Mouse (Mus musculus) lung, embryonic 15.5 days (tissue): ENCODE measurements around the gene Tm6sf2. TPM values are rescaled to one million over a fixed set of nuclear protein-coding genes. Genes with fewer than 3 reads are reported as not detected.
A peak's percentile ranks its signal among the peaks of the same experiment; 100 is the strongest.
"Not testable (repeated sequence)": the region's sequence is repeated elsewhere in the genome, so short reads cannot be mapped to it uniquely, and the experiment has no call there.

Experiments used
- ATAC-seq: fragments of 200-750 bp; cut with Nextera tagmentation; 2 replicates; pipeline ENCODE4 v1.8.0; 2017; ENCODE audit warnings: moderate number of reproducible peaks, borderline replicate concordance; ENCODE audit not compliant: low FRiP score, low TSS enrichment; ENCODE audit errors: extremely low read depth
- H3K27ac ChIP-seq: fragments of 300-500 bp; sonication (generic); 2 replicates; pipeline ENCODE4 v1.5.1; 2015; ENCODE audit warnings: moderate library complexity, mild to moderate bottlenecking, inconsistent platforms
- H3K27me3 ChIP-seq: fragments of 300-500 bp; sonication (generic); 2 replicates; pipeline ENCODE4 v1.6.1; 2015; ENCODE audit warnings: inconsistent platforms
- H3K36me3 ChIP-seq: fragments of 300-500 bp; sonication (generic); 2 replicates; pipeline ENCODE4 v1.6.1; 2015; ENCODE audit warnings: inconsistent platforms
- H3K4me1 ChIP-seq: fragments of 300-500 bp; sonication (generic); 2 replicates; pipeline ENCODE4 v1.6.1; 2015; ENCODE audit warnings: inconsistent platforms
- H3K4me2 ChIP-seq: fragments of 300-500 bp; sonication (generic); 2 replicates; pipeline ENCODE4 v1.6.1; 2015; ENCODE audit warnings: inconsistent platforms, mild to moderate bottlenecking, moderate library complexity
- H3K4me3 ChIP-seq: fragments of 300-500 bp; sonication (generic); 2 replicates; pipeline ENCODE4 v1.5.1; 2015; ENCODE audit warnings: mild to moderate bottlenecking, inconsistent platforms
- H3K9ac ChIP-seq: fragments of 300-500 bp; sonication (generic); 2 replicates; pipeline ENCODE4 v1.6.1; 2015; ENCODE audit warnings: inconsistent platforms
- H3K9me3 ChIP-seq: fragments of 300-500 bp; sonication (generic); 2 replicates; pipeline ENCODE4 v1.6.1; 2016; ENCODE audit warnings: inconsistent platforms
- WGBS: fragments of 180-500 bp; shearing (Covaris S2); methylation state at CpG from one replicate; pipeline ENCODE4 v1.1.7; 2015; 5-methylcytosine and 5-hydroxymethylcytosine counted together
- polyA plus RNA-seq: library from polyadenylated mRNA; unstranded; fragments of >200 nt; fragmentation: Nextera tagmentation; extraction: Ambion mirVana; gene quantifications from 2 replicates; pipeline ENCODE4 v1.2.1, GENCODE M21; 2015

Tm6sf2 gene
- polyA plus RNA-seq, result 0.54 TPM in 2 replicates

- Histone ChIP-seq H3K9me3 (no peaks in the 10 kb centered on the region), H3K4me3 (peak within 1 kb of the TSS; percentile 18), H3K9ac (no peak within 1 kb of the TSS), H3K4me2 (peak within 1 kb of the TSS; percentile 58), H3K4me1 (peaks cover 8% of the 10 kb centered on the region), H3K36me3 (peaks cover 18% of the 10 kb centered on the region; the same call in 1 of the 2 replicates), H3K27me3 (no peaks in the 10 kb centered on the region), H3K27ac (0 out of 2 replicates have a peak within 1 kb of the TSS, but pooled peaks have one; percentile 4)
- peak; percentile 69 for ATAC-seq
- WGBS, result 10% methylated on average over 20 of the region's 27 CpGs
These were observed at the start of gene Tm6sf2 for GRCm38 (mm10) chr8:70072441-70073069. Tm6sf2 (plus strand) TSS chr8:70072924.

- Histone ChIP-seq H3K4me3 (no peak overlapping the region), H3K4me1 (no peaks in the 10 kb centered on the region), H3K9ac (no peak overlapping the region), H3K36me3 (peaks cover 97% of the 10 kb centered on the region), H3K27ac (no peak overlapping the region), H3K4me2 (no peak overlapping the region), H3K9me3 (no peaks in the 10 kb centered on the region), H3K27me3 (no peaks in the 10 kb centered on the region)
- 87% methylated on average over 8 of the region's 8 CpGs for WGBS
- ATAC-seq, result no peak
These were observed 49.1 kb upstream of the Tm6sf2 start for GRCm38 (mm10) chr8:70023596-70023995.

GRCm38 (mm10) chr8:70026151-70026550 lies 46.6 kb upstream of the Tm6sf2 start:
- H3K27ac ChIP-seq, result no peak overlapping the region
- H3K27me3 ChIP-seq, result no peaks in the 10 kb centered on the region
- H3K4me1 ChIP-seq, result no peaks in the 10 kb centered on the region
- 89% methylated on average over 2 of the region's 2 CpGs for WGBS
- peaks cover 99% of the 10 kb centered on the region for H3K36me3 ChIP-seq
- no peak overlapping the region for H3K4me3 ChIP-seq
- H3K4me2 ChIP-seq, result no peak overlapping the region
- H3K9me3 ChIP-seq, result no peaks in the 10 kb centered on the region
- no peak overlapping the region for H3K9ac ChIP-seq
- ATAC-seq, result no peak

GRCm38 (mm10) chr8:70030255-70030654 lies 42.5 kb upstream of the Tm6sf2 start:
- Histone ChIP-seq H3K36me3 (peaks cover 63% of the 10 kb centered on the region), H3K4me3 (no peak overlapping the region), H3K27ac (no peak overlapping the region), H3K27me3 (no peaks in the 10 kb centered on the region), H3K4me1 (no peaks in the 10 kb centered on the region), H3K9ac (no peak overlapping the region), H3K9me3 (no peaks in the 10 kb centered on the region), H3K4me2 (no peak overlapping the region)
- 97% methylated on average over 1 of the region's 1 CpGs for WGBS
- no peak for ATAC-seq

GRCm38 (mm10) chr8:70037994-70038393 lies 34.7 kb upstream of the Tm6sf2 start:
- Histone ChIP-seq H3K27ac (no peak overlapping the region), H3K4me3 (no peak overlapping the region), H3K9me3 (no peaks in the 10 kb centered on the region), H3K36me3 (peaks cover 4% of the 10 kb centered on the region; the same call in 1 of the 2 replicates), H3K4me2 (no peak overlapping the region), H3K27me3 (no peaks in the 10 kb centered on the region), H3K4me1 (peaks cover 15% of the 10 kb centered on the region), H3K9ac (no peak overlapping the region)
- 89% methylated on average over 1 of the region's 1 CpGs for WGBS
- ATAC-seq, result no peak

GRCm38 (mm10) chr8:70041885-70042546 lies 30.7 kb upstream of the Tm6sf2 start:
- Histone ChIP-seq H3K27ac (0 out of 2 replicates have a peak overlapping the region, but pooled peaks have one; percentile 42), H3K4me1 (peaks cover 27% of the 10 kb centered on the region), H3K4me2 (peak overlapping the region; percentile 88), H3K9ac (peak overlapping the region; percentile 96), H3K27me3 (no peaks in the 10 kb centered on the region), H3K36me3 (peaks cover 4% of the 10 kb centered on the region; the same call in 1 of the 2 replicates), H3K4me3 (peak overlapping the region; percentile 99), H3K9me3 (no peaks in the 10 kb centered on the region)
- peak; percentile 13 for ATAC-seq
- 1% methylated on average over 47 of the region's 47 CpGs for WGBS

GRCm38 (mm10) chr8:70042583-70043455 lies 29.9 kb upstream of the Tm6sf2 start, which contains the start of the genes Mau2 and Sugp1:
Mau2 (minus strand) TSS chr8:70042734.
Sugp1 (plus strand) TSS chr8:70042813.
- under 1% methylated on average over 65 of the region's 65 CpGs for WGBS
- H3K27ac ChIP-seq, result peak within 1 kb of the TSS; percentile 68
- H3K27me3 ChIP-seq, result no peaks in the 10 kb centered on the region
- no peaks in the 10 kb centered on the region for H3K9me3 ChIP-seq
- H3K4me3 ChIP-seq, result peak within 1 kb of the TSS; percentile 99
- H3K4me1 ChIP-seq, result peaks cover 30% of the 10 kb centered on the region
- peaks cover 4% of the 10 kb centered on the region; the same call in 1 of the 2 replicates for H3K36me3 ChIP-seq
- peak within 1 kb of the TSS; percentile 88 for H3K4me2 ChIP-seq
- peak; percentile 96 for ATAC-seq
- H3K9ac ChIP-seq, result peak within 1 kb of the TSS; percentile 96

GRCm38 (mm10) chr8:70043996-70044395 lies 28.7 kb upstream of the Tm6sf2 start:
- Histone ChIP-seq H3K9me3 (no peaks in the 10 kb centered on the region), H3K4me1 (peaks cover 30% of the 10 kb centered on the region), H3K27ac (no peak overlapping the region), H3K4me2 (peak overlapping the region; percentile 88), H3K9ac (peak overlapping the region; percentile 96; the same call in 1 of the 2 replicates), H3K27me3 (no peaks in the 10 kb centered on the region), H3K36me3 (peaks cover 6% of the 10 kb centered on the region), H3K4me3 (peak overlapping the region; percentile 99)
- ATAC-seq, result no peak
- 87% methylated on average over 5 of the region's 5 CpGs for WGBS

- no peak for ATAC-seq
- Histone ChIP-seq H3K4me1 (peaks cover 7% of the 10 kb centered on the region; the same call in 1 of the 2 replicates), H3K27ac (no peak overlapping the region), H3K4me3 (no peak overlapping the region), H3K27me3 (no peaks in the 10 kb centered on the region), H3K4me2 (no peak overlapping the region), H3K9ac (no peak overlapping the region), H3K9me3 (no peaks in the 10 kb centered on the region), H3K36me3 (peaks cover 47% of the 10 kb centered on the region)
These were observed 23.1 kb upstream of the Tm6sf2 start for GRCm38 (mm10) chr8:70049662-70050061.

GRCm38 (mm10) chr8:70050434-70050833 lies 22.3 kb upstream of the Tm6sf2 start:
- not testable (repeated sequence) for H3K27ac ChIP-seq, H3K27me3 ChIP-seq, H3K9me3 ChIP-seq, H3K4me1 ChIP-seq, ATAC-seq, H3K9ac ChIP-seq, H3K4me3 ChIP-seq, H3K4me2 ChIP-seq
- peaks cover 55% of the 10 kb centered on the region for H3K36me3 ChIP-seq
- 93% methylated on average over 5 of the region's 5 CpGs for WGBS

GRCm38 (mm10) chr8:70057721-70058120 lies 15.0 kb upstream of the Tm6sf2 start:
- Histone ChIP-seq H3K27ac (no peak overlapping the region), H3K4me2 (no peak overlapping the region), H3K36me3 (peaks cover 72% of the 10 kb centered on the region), H3K4me3 (no peak overlapping the region), H3K9ac (no peak overlapping the region), H3K9me3 (no peaks in the 10 kb centered on the region), H3K27me3 (no peaks in the 10 kb centered on the region), H3K4me1 (no peaks in the 10 kb centered on the region)
- ATAC-seq, result no peak
- WGBS, result 85% methylated on average over 1 of the region's 1 CpGs
